Mouse (Mus musculus) heart, adult 2 months (tissue): ENCODE measurements around the gene Dgkb.

Experiments used
- CTCF ChIP-seq: fragments of 200-600 bp; IDR thresholded peaks from 2 replicates; pipeline ENCODE4 v1.8.1; 2022; ENCODE audit warnings: antibody characterized with exemption, mild to moderate bottlenecking, moderate library complexity
- EP300 ChIP-seq: fragments of 200-500 bp; IDR thresholded peaks from 2 replicates; pipeline ENCODE4 v1.6.1; 2011; ENCODE audit warnings: low read depth, low read length, control low read depth; ENCODE audit not compliant: insufficient read depth

DNA sequence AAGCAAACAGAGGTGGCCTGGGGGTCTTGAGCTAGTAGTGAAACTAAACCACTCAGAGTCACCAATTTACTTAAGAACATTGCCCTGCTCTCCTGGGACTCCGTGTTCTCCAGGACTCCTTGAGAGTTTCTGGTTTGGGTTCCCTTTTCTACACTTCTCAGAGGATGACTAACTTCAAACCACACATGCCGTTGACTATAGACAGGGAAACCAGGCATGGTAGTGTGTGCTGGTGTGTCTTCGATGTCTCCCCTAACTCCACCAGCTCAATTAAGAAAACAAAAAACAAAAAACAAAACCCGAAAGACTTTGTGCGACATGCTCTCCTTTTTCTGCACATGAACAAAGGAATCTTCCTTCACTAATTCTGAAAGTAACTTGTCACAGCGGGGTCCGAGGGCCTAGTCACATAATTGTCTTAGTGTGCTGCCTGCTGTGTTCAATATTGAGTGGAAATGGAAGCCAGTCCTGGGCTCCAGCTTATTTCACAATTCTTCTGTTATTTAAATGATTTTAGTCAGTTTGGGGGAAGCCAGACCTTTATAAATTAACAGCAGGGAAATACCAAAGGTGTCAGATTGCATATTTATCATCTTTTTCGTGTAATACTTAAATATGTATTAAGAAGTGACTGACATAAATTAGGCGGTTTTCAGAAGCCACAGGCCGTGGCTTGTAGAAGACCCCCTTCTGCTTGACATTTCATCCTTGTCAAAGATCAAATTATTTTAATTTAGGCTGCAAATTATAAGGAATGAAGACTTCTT lies 618.0 kb downstream of the Dgkb start:
- no peak for TF ChIP-seq EP300
- TF ChIP-seq CTCF = no peak
